Mouse (Mus musculus): Measurements from ENCODE around the gene Tnfrsf21. TPM values are rescaled to one million over a fixed set of nuclear protein-coding genes. Genes with fewer than 3 reads are reported as not detected.

Gene Tnfrsf21
- 33.2 and 39.1 TPM in 2 replicates for polyA plus RNA-seq (2012; rRNA removed; ENCODE audit: low replicate concordance)

GRCm38 (mm10) chr17:43016371-43017331, at the start of gene Tnfrsf21:
Gene Tnfrsf21 (plus strand): TSS chr17:43016555.

Other genes with a start within 250 kb of the Tnfrsf21 start
- 7.2 and 13.8 TPM in 2 replicates for gene Cd2ap, start 139.9 kb upstream of the Tnfrsf21 start, polyA plus RNA-seq (2012; rRNA removed; ENCODE audit: low replicate concordance)

Data from subcutaneous adipose tissue, adult 2 months (tissue).